Mouse (Mus musculus) intestine, postnatal 0 days (tissue): ENCODE measurements around the gene Tacr2. TPM values are rescaled to one million over a fixed set of nuclear protein-coding genes. Genes with fewer than 3 reads are reported as not detected.

ENCODE experiments used
- ATAC-seq: fragments of 200-750 bp; cut with Nextera tagmentation; 2 replicates; pipeline ENCODE4 v1.8.0; 2017; ENCODE audit warnings: mild to moderate bottlenecking, moderate TSS enrichment, moderate library complexity
- H3K27ac ChIP-seq: fragments of 300-500 bp; sonication (generic); 2 replicates; pipeline ENCODE4 v1.5.1; 2014; ENCODE audit warnings: mild to moderate bottlenecking, low read depth, low read length, moderate library complexity
- H3K27me3 ChIP-seq: fragments of 300-500 bp; sonication (generic); replicated peaks from 2 replicates; pipeline ENCODE4 v1.6.1; 2014; ENCODE audit warnings: low read length, mixed read lengths; ENCODE audit not compliant: control insufficient read depth, insufficient read depth
- H3K36me3 ChIP-seq: fragments of 300-500 bp; sonication (generic); 2 replicates; pipeline ENCODE4 v1.6.1; 2014; ENCODE audit warnings: mild to moderate bottlenecking, moderate library complexity; ENCODE audit not compliant: control insufficient read depth, insufficient read depth
- H3K4me1 ChIP-seq: fragments of 300-500 bp; sonication (generic); replicated peaks from 2 replicates; pipeline ENCODE4 v1.6.1; 2014; ENCODE audit warnings: antibody characterized with exemption, low read length, mixed read lengths; ENCODE audit not compliant: control insufficient read depth, insufficient read depth
- H3K4me2 ChIP-seq: fragments of 300-500 bp; sonication (generic); replicated peaks from 2 replicates; pipeline ENCODE4 v1.6.1; 2014; ENCODE audit warnings: low read depth, mild to moderate bottlenecking, moderate library complexity
- H3K4me3 ChIP-seq: fragments of 300-500 bp; sonication (generic); 2 replicates; pipeline ENCODE4 v1.5.1; 2014; ENCODE audit warnings: low read depth, low read length
- H3K9ac ChIP-seq: fragments of 300-500 bp; sonication (generic); 2 replicates; pipeline ENCODE4 v1.6.1; 2014; ENCODE audit warnings: mild to moderate bottlenecking, low read depth, low read length
- H3K9me3 ChIP-seq: fragments of 300-500 bp; sonication (generic); 2 replicates; pipeline ENCODE4 v1.6.1; 2016; ENCODE audit warnings: mixed run types; ENCODE audit not compliant: control insufficient read depth
- CTCF ChIP-seq: sonication (generic); IDR thresholded peaks from 2 replicates; pipeline ENCODE4 v1.5.1; 2016; ENCODE audit warnings: low read depth, mild to moderate bottlenecking, control low read depth, antibody characterized with exemption, moderate library complexity
- WGBS: fragments of 180-500 bp; shearing (Covaris S2); extraction: QIAGEN DNeasy Blood & Tissue Kit; methylation state at CpG from one replicate; pipeline ENCODE4 v1.1.7; 2014; 5-methylcytosine and 5-hydroxymethylcytosine counted together
- polyA plus RNA-seq: library from polyadenylated mRNA; unstranded; fragments of >200 nt; fragmentation: Nextera tagmentation; extraction: Ambion mirVana; gene quantifications from 2 replicates; pipeline ENCODE4 v1.2.1, GENCODE M21; 2015

Tacr2 gene
- 0.31 and 0.90 TPM in 2 replicates for polyA plus RNA-seq

DNA sequence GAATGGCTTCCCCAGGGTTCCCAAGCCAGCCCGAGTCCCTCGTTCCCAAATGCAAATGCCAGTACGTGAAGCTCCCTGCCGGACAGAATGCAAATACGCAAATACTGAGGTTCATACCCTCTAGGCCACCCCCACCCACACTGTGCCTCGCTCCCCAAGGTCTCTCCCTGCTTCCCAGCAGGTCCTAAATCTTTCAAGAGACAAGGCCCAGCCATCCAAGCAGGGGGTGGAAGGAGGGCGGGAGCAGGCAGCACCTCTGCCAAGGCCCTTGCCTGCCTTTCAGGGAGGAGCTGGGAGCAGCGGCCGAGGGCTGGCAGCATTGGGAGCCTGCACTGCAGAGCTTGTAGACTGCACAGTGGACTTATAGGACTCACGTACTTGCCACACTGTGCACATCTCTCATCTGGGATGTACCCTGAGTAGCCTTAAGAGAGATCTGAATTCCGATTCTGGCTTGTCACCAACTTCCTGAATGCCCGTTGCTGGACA lies at the start of gene Tacr2:
Gene Tacr2 (plus strand): TSS at position 439 of the 489 bp plus-strand sequence.
- TF ChIP-seq CTCF, result no peak
- Histone ChIP-seq H3K4me2 (no peak within 1 kb of the TSS), H3K27me3 (no peaks in the 10 kb centered on the region), H3K36me3 (no peaks in the 10 kb centered on the region), H3K9ac (no peak within 1 kb of the TSS), H3K4me1 (no peaks in the 10 kb centered on the region), H3K27ac (no peak within 1 kb of the TSS), H3K9me3 (no peaks in the 10 kb centered on the region), H3K4me3 (no peak within 1 kb of the TSS)
- 67% methylated on average over 12 of the region's 12 CpGs for WGBS
- ATAC-seq, result no peak

DNA sequence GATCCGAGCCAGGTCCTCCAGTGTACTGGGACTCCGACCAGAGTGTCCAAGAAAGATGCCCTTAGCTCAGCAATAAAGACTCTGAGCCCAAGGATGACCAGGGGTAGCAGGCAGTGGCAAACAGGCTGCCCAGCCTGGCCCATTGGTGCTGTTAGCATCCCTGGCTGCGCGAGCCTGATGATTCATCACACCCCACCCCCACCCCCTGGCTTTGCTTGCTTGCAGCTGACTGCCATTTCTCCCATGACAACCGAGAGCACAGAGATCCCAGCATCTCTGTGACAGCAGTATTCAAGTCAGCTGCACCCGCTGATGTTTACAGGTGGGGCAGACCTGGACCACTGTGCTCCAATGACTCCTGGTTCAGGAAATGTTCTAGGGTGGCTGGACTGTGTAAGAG lies 49.7 kb upstream of the Tacr2 start:
- no peaks in the 10 kb centered on the region for H3K27me3 ChIP-seq
- H3K4me3 ChIP-seq, result no peak overlapping the region
- 71% methylated on average over 6 of the region's 6 CpGs for WGBS
- no peak overlapping the region for H3K4me2 ChIP-seq
- no peaks in the 10 kb centered on the region for H3K4me1 ChIP-seq
- peaks cover 38% of the 10 kb centered on the region for H3K36me3 ChIP-seq
- peak; percentile 23; the same call in 1 of the 2 replicates for ATAC-seq
- no peak overlapping the region for H3K9ac ChIP-seq
- no peak for TF ChIP-seq CTCF
- H3K9me3 ChIP-seq, result no peaks in the 10 kb centered on the region
- no peak overlapping the region for H3K27ac ChIP-seq

DNA sequence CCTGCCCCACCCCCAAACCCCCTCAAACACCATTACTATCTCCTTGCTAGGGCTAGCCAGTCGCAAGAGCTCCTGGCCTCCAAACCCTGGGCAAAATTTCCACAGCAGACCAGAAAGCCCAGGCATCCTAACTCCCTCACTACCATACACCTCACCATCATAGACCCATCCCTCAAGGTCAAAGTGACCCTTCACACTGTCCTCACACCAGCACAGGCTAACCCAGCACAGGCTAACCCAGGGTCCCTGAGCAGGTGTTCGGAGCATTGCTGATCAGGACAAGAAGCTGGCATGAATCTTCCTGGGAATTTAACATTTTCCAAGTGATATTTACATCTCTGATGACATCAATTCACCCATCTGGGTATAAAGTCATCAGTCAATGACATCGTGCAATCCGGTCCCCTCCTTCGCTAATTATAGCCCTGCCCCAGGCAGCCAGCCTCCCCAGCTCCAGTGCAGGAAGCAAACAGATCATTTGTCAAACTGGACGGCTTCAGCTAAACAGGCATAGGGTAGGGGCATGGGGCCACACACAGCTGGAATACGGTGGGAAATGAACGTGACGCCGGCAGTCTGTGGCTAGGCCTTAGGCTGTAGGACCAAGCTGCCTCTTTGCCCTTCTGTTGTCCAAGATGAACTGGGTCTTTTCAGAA lies 43.9 kb upstream of the Tacr2 start:
- Histone ChIP-seq H3K4me1 (no peaks in the 10 kb centered on the region; the same call in 1 of the 2 replicates), H3K36me3 (peaks cover 4% of the 10 kb centered on the region; the same call in 1 of the 2 replicates), H3K9me3 (no peaks in the 10 kb centered on the region), H3K4me3 (no peak overlapping the region), H3K9ac (no peak overlapping the region), H3K27me3 (no peaks in the 10 kb centered on the region), H3K4me2 (no peak overlapping the region), H3K27ac (no peak overlapping the region)
- WGBS, result 38% methylated on average over 10 of the region's 10 CpGs
- no peak for ATAC-seq
- TF ChIP-seq CTCF, result no peak

DNA sequence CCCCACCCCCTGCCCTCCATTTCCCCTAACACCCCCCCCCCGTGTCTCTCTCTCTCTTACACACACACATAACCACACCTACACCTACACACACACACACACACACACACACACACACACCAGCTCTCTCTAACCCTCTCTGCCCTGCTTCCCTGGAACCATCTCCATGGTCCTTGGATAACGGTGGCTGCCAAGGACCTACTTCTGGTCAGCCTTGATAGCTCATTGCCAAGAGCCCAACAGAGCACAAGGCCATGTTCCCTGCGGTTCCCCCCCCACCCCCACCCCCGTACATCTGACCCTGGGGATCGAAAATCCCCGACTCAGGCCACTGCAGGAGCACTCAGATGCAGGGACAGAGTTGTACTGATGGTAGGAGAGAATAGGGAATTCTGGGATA lies 40.9 kb upstream of the Tacr2 start:
- Histone ChIP-seq H3K9ac (no peak overlapping the region), H3K27ac (no peak overlapping the region), H3K9me3 (no peaks in the 10 kb centered on the region), H3K4me1 (peaks cover under 1% of the 10 kb centered on the region; the same call in 1 of the 2 replicates), H3K4me2 (no peak overlapping the region), H3K27me3 (no peaks in the 10 kb centered on the region), H3K36me3 (no peaks in the 10 kb centered on the region; the same call in 1 of the 2 replicates), H3K4me3 (no peak overlapping the region)
- WGBS, result 73% methylated on average over 5 of the region's 6 CpGs
- no peak for ATAC-seq
- no peak for TF ChIP-seq CTCF

DNA sequence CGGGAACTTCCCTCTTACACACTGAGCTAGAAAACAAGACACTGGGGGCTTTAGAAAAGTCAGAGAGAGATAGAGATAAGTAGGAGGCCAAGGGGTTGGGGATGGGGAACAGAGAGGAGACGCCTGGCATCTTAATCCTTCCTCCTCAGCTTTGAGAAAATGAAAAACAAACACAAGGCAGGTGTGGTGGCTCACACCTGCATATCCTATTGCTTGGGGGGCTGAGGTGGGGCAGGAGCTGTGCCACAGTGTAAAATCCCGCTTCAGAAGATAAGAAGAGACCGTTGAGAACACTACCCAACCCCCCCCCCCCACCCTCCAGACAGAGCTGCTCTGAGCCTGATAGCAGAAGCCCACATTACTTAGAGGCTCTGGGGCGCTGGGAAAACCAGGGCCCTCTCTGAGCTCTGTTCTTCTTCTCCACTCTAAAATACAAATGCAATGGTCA lies 37.0 kb upstream of the Tacr2 start:
- Histone ChIP-seq H3K9ac (no peak overlapping the region), H3K27ac (peak overlapping the region; percentile 7; the same call in 1 of the 2 replicates), H3K4me1 (peaks cover 19% of the 10 kb centered on the region), H3K4me3 (no peak overlapping the region), H3K36me3 (no peaks in the 10 kb centered on the region; the same call in 1 of the 2 replicates), H3K9me3 (no peaks in the 10 kb centered on the region), H3K4me2 (no peak overlapping the region), H3K27me3 (no peaks in the 10 kb centered on the region)
- no peak for ATAC-seq
- 27% methylated on average over 5 of the region's 5 CpGs for WGBS
- no peak for TF ChIP-seq CTCF

DNA sequence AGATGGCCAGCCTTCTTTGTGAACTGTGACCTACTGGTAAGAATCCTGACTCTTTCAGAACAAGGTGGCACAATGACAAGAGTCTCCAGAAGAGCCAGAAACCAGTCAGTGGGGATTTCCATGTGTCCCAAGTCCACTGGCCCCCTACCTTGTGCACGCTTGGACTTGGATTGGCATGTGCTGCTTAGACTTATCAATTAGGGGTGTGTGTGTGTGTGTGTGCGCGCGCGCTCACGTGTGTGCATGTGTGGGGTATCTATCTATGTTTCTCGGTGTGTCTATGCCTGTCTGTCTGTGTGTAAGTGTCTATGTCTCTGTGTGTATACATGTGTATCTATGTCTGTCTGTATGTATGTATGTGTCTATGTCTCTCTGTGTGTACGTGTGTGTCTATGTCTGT lies 36.6 kb upstream of the Tacr2 start:
- Histone ChIP-seq H3K36me3 (no peaks in the 10 kb centered on the region; the same call in 1 of the 2 replicates), H3K4me2 (no peak overlapping the region), H3K9ac (no peak overlapping the region), H3K4me3 (no peak overlapping the region), H3K27ac (peak overlapping the region; percentile 7; the same call in 1 of the 2 replicates), H3K27me3 (no peaks in the 10 kb centered on the region), H3K4me1 (peaks cover 20% of the 10 kb centered on the region), H3K9me3 (no peaks in the 10 kb centered on the region)
- ATAC-seq, result no peak
- no peak for TF ChIP-seq CTCF
- 74% methylated on average over 8 of the region's 8 CpGs for WGBS
